Mouse (Mus musculus) MEL (cell line): Measurements from ENCODE around the gene Slc7a5.

ENCODE experiments used
- E2F4 ChIP-seq: IDR thresholded peaks from 2 replicates; pipeline ENCODE4 v1.6.1; 2011; ENCODE audit warnings: low read depth, low read length, improper control_type of control experiment, borderline replicate concordance
- EP300 ChIP-seq, 2 experiments: IDR thresholded peaks; 2 replicates each; pipeline ENCODE4 v1.6.1; 2011; ENCODE audit warnings: improper control_type of control experiment in 2 of 2, low read length in 2 of 2, low read depth in 1 of 2, mild to moderate bottlenecking in 1 of 2
- NELFE ChIP-seq: IDR thresholded peaks from 2 replicates; pipeline ENCODE4 v1.6.1; 2011; ENCODE audit warnings: low read depth, low read length, improper control_type of control experiment
- POLR2A ChIP-seq, 2 experiments: IDR thresholded peaks; 2 replicates each; pipeline ENCODE4 v1.6.1; 2011 to 2012; ENCODE audit warnings: low read length in 2 of 2, mild to moderate bottlenecking in 2 of 2, control low read depth in 1 of 2, improper control_type of control experiment in 1 of 2, low read depth in 1 of 2, moderate library complexity in 1 of 2; ENCODE audit not compliant: control insufficient read depth in 1 of 2, insufficient read depth in 1 of 2, poor library complexity in 1 of 2
- RAD21 ChIP-seq: IDR thresholded peaks from 2 replicates; pipeline ENCODE4 v1.6.1; 2011; ENCODE audit warnings: mild to moderate bottlenecking, low read depth, low read length, improper control_type of control experiment
- ZC3H11A ChIP-seq: IDR thresholded peaks from 2 replicates; pipeline ENCODE4 v1.6.1; 2012; ENCODE audit warnings: low read depth, mild to moderate bottlenecking, inconsistent platforms, low read length, improper control_type of control experiment
- ZKSCAN1 ChIP-seq: IDR thresholded peaks from 2 replicates; pipeline ENCODE4 v1.6.1; 2012; ENCODE audit warnings: low read depth, mild to moderate bottlenecking, inconsistent platforms, low read length, improper control_type of control experiment, moderate library complexity

- TF ChIP-seq NELFE (no peak), POLR2A (IDR thresholded peaks at IDR 0.05; ENCODE audit: control insufficient read depth in 1 of 2, insufficient read depth in 1 of 2, low read depth in 1 of 2, low read length in 2 of 2, poor library complexity in 1 of 2) (no peak; a peak in 1 of 4 replicates), EP300 (IDR thresholded peaks at IDR 0.05; ENCODE audit: low read depth in 1 of 2, low read length in 2 of 2) (no peak), E2F4 (no peak), ZC3H11A (no peak), RAD21 (no peak), ZKSCAN1 (no peak)
Measured at GRCm38 (mm10) chr8:121851716-121852115, 55.8 kb downstream of the Slc7a5 start.
